Mouse (Mus musculus) heart, postnatal 14 days (tissue): ENCODE data around the gene Olfr686. TPM values are rescaled to one million over a fixed set of nuclear protein-coding genes. Genes with fewer than 3 reads are reported as not detected.

Experiments
- DNase-seq, 2 experiments: peaks; one replicate each; pipeline ENCODE4 v3.0.0; 2021 to 2022
- intact Hi-C: fragments of 180-260 bp; cut with DNase I; formaldehyde crosslinking; loops from one replicate; pipeline ENCODE4 v1.15.1; 2025
- long read RNA-seq, 2 experiments: library from polyadenylated mRNA; stranded (forward); transcript quantifications; one replicate each; pipeline ENCODE4 v2.0.0; 2021
- total RNA-seq, 2 experiments: library from RNA; stranded (reverse); gene quantifications; 2 replicates each; pipeline ENCODE4 v1.2.3; 2021

Gene Olfr686
- not detected for total RNA-seq
- long read RNA-seq, experiment 1: 0 reads
- long read RNA-seq, experiment 2: 0 reads

DNA sequence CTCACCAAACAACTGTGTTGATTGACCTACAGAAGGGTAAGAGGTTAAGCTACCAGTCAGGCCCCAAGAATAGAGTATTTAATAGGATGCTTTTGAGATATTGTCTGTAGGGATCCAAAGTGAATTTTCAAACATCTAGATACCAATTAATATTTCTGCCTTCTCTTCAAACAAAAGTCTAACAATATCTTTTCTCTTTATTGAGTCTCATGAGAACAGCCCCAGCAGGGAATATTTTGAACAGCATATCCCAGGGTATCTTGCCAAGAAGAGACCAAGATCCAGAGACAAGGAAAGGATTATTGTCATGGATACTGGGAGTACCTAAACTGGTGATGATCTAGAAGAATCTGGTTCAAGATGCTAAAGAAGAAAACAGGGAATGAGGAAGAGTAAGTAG, at the start of gene Olfr686:
Gene Olfr686, minus strand, starts transcription at position 101 of the 400 bp plus-strand sequence.
- DNase-seq: no peak
- intact Hi-C loops: no loop called here

- intact Hi-C loops: no loop called here
- DNase-seq: peak; percentile 12 to 16
Measured at GRCm38 (mm10) chr7:105256656-105257055, 49.4 kb upstream of the Olfr686 start.

- intact Hi-C loops: loop anchor here (10.0 kb wide), 1 partner anchor 267 kb away; no protein-coding TSS in a partner anchor
- no peak for DNase-seq
Measured at GRCm38 (mm10) chr7:105248197-105248596, 40.9 kb upstream of the Olfr686 start.

- no peak for DNase-seq
- intact Hi-C loops: loop anchor here (2.0 to 10.0 kb wide), 2 partner anchors 19 to 267 kb away; no protein-coding TSS in a partner anchor
Measured at GRCm38 (mm10) chr7:105247671-105248070, 40.4 kb upstream of the Olfr686 start.

- intact Hi-C loops: loop anchor here (2.0 to 10.0 kb wide), 3 partner anchors 17 to 245 kb away; no protein-coding TSS in a partner anchor
- no peak for DNase-seq
Measured at GRCm38 (mm10) chr7:105229386-105229785, 22.1 kb upstream of the Olfr686 start.

DNA sequence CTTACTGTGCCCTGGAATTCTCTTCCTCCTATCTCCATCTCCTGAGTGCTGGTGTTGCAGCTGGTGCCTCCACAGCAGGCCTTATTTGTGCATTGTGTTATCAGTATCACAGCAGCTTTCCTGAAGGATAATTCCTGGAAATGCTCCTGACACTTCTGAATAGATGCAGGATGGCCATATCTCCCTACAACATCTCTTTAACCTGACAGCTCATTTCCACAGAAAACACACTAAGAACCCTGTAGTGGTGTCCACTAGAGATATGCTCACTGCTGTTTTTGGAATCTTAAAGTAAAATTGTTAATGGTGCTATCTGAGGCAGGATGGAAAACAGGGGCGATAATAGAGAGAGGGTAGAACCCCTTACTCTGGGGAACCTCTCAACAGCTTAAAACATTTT, 20.9 kb upstream of the Olfr686 start:
- no peak for DNase-seq

GRCm38 (mm10) chr7:105226703-105227102, 19.4 kb upstream of the Olfr686 start:
- no peak for DNase-seq
- intact Hi-C loops: loop anchor here (5.0 to 10.0 kb wide), 2 partner anchors 101 to 248 kb away; no protein-coding TSS in a partner anchor

More for the DNA sequence above, 20.9 kb upstream of the Olfr686 start:
- intact Hi-C loops: loop anchor here (2.0 to 10.0 kb wide), 3 partner anchors 19 to 247 kb away; no protein-coding TSS in a partner anchor

DNA sequence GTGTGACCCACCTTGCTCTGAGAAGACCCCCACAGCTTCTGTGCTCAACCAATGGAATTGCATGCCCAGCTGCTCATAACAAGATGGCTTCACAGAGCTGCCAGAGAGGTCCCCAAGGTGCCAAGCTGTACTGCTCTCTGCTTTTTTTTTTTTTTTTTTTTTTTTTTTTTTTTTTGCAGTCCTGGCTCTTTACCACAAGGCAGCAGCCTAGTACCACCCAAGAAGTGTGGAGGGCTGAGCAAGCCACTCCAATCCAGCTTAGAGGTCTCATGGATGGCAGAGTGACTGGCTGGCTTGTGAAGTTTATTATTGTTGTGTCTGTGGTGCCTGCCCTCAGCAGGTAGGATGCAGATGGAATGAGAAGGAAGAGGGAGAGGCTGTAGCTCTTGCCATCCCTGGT, 18.8 kb upstream of the Olfr686 start:
- intact Hi-C loops: loop anchor here (5.0 to 10.0 kb wide), 2 partner anchors 101 to 249 kb away; no protein-coding TSS in a partner anchor
- no peak for DNase-seq

GRCm38 (mm10) chr7:105218281-105218680, 11.0 kb upstream of the Olfr686 start:
- DNase-seq: no peak
- intact Hi-C loops: no loop called here

- intact Hi-C loops: no loop called here
- no peak for DNase-seq
Measured at GRCm38 (mm10) chr7:105214761-105215160, 7.5 kb upstream of the Olfr686 start.

DNA sequence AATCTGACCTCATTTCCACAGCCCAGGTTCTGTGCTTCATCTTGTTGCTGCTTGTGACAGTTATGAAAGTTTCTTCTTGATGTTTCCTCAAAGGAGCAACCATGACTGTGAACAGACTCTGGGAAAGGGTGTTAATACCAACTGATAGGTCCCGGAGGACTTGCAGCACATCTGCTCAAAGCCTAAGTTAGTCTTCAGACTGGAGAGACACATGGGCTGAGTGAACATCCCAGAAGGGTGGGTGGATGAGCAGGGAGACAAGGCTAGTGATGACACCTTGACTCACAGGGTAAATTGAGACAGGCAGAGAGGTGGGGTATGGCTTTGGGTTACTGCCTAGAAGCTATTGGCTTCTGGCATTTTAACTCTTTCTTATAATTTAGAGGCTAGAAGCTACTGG, 21.4 kb downstream of the Olfr686 start, which contains the start of gene Olfr685:
Gene Olfr685, minus strand, starts transcription at position 101 of the 400 bp plus-strand sequence.
- intact Hi-C loops: no loop called here

GRCm38 (mm10) chr7:105170773-105171172, 36.5 kb downstream of the Olfr686 start:
- peak in 1 of 2 experiments; percentile 20 for DNase-seq
- intact Hi-C loops: loop anchor here (5.0 kb wide), 2 partner anchors 52 to 242 kb away; no protein-coding TSS in a partner anchor

More for the DNA sequence above, 21.4 kb downstream of the Olfr686 start, which contains the start of gene Olfr685:
- DNase-seq: no peak

- intact Hi-C loops: no loop called here
- no peak for DNase-seq
Measured at GRCm38 (mm10) chr7:105163553-105163952, 43.7 kb downstream of the Olfr686 start, which contains the start of gene Olfr684. Gene Olfr684, minus strand, starts transcription at chr7:105163653.

Other genes with a start within 250 kb of the Olfr686 start
- gene Olfr670, start 244.9 kb downstream of the Olfr686 start, total RNA-seq: not detected
- gene Olfr671, start 228.4 kb downstream of the Olfr686 start, total RNA-seq: not detected
- gene Olfr672, start 205.5 kb downstream of the Olfr686 start, total RNA-seq: not detected
- not detected for gene Olfr675, start 179.0 kb downstream of the Olfr686 start, total RNA-seq
- not detected for gene Olfr676, start 174.8 kb downstream of the Olfr686 start, total RNA-seq
- gene Olfr677, start 156.1 kb downstream of the Olfr686 start, total RNA-seq: not detected
- not detected for gene Olfr678, start 143.0 kb downstream of the Olfr686 start, total RNA-seq
- not detected for gene Olfr679, start 126.3 kb downstream of the Olfr686 start, total RNA-seq
- not detected for gene Olfr680-ps1, start 114.7 kb downstream of the Olfr686 start, total RNA-seq
- gene Olfr681, start 90.6 kb downstream of the Olfr686 start, total RNA-seq: not detected
- gene Olfr683, start 60.5 kb downstream of the Olfr686 start, total RNA-seq: not detected
- gene Olfr684, start 43.8 kb downstream of the Olfr686 start, total RNA-seq: not detected
- not detected for gene Olfr685, start 21.5 kb downstream of the Olfr686 start, total RNA-seq
- gene Olfr688, start 80.6 kb upstream of the Olfr686 start, total RNA-seq: not detected
- gene Olfr689, start 103.7 kb upstream of the Olfr686 start, total RNA-seq: not detected
- gene Olfr690, start 126.6 kb upstream of the Olfr686 start, total RNA-seq: not detected
- not detected for gene Olfr691, start 134.8 kb upstream of the Olfr686 start, total RNA-seq
- gene Olfr692, start 160.7 kb upstream of the Olfr686 start, total RNA-seq: not detected
- not detected for gene Gm5901, start 167.6 kb upstream of the Olfr686 start, total RNA-seq
- 10 to 100 TPM; 19.5 to 25.2 TPM for gene Fam160a2, start 192.6 kb upstream of the Olfr686 start, total RNA-seq
- under 1 TPM in 1 of 2 experiments, not detected in 1; 0.10 TPM for gene Cnga4, start 197.1 kb upstream of the Olfr686 start, total RNA-seq
- not detected for gene Cckbr, start 218.2 kb upstream of the Olfr686 start, total RNA-seq